Mouse (Mus musculus) liver (tissue): ENCODE data around the gene Lsm10.

ENCODE experiments used
- DNase-seq: peaks from one replicate; pipeline ENCODE4 v3.0.0-alpha.2; 2020; ENCODE audit warnings: mixed read lengths

Gene Lsm10

DNA sequence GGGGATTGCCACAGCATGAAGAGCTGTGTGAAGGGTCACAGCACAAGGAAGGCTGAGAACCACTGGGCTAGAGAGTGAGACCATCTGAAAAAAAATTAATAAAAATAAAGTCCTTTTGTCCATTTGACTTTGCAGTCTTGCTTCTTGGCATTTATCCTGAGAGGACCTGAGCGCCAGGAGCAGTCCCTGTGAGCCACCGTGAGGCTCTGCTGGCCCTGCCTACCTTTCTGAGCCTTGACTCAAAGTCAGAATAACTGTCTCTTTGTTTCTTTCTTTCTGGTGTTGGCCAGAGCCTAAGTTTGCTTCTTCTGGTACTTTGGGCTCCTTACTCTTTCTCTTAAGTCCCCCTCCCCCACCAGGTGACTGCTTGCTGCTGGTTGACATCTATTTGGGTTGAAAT is 24.1 kb downstream of the Lsm10 start:
- DNase-seq: no peak

DNA sequence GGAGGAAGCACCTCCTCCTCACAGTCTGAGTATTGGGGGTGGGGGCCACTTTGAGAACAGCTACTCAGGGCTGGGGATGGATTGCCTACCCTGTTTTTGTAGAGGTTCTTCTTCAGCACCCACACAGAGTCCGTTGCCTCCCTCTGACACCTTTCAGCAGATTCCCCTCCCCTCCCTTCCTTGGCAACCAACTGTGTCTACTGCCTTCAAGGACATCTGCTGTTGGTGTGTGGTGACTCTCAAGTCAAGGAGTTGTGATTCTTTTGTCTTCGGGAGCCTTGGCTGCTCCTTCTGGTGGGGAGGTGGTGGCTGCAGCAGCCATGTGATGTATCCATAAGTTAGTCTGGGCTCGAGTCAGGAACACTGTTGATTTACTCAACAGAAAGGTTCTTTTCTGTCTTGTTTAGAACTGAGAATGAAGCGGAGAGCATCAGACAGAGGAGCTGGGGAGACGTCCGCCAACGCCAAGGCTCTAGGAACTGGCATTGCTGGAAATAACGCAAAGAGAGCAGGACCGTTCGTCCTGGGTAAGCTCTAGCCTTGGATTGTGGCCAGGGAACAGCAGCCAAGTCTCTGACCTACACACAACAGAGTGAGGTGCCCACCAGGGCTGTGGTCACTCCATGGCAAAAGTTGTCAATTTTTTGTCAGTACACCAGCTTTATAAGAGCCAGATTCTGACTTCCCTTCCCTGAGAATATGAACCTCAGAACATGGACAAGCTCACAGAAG is 27.1 kb downstream of the Lsm10 start:
- no peak for DNase-seq

- DNase-seq: peak; percentile 36
These were observed 34.1 kb downstream of the Lsm10 start for GRCm38 (mm10) chr4:126130502-126130901.

- DNase-seq: no peak
These were observed 35.1 kb downstream of the Lsm10 start for GRCm38 (mm10) chr4:126131290-126132121.

GRCm38 (mm10) chr4:126132636-126133264 is 36.3 kb downstream of the Lsm10 start:
- DNase-seq: no peak

GRCm38 (mm10) chr4:126134236-126134635 is 37.8 kb downstream of the Lsm10 start:
- DNase-seq: no peak

GRCm38 (mm10) chr4:126134639-126135038 is 38.2 kb downstream of the Lsm10 start:
- no peak for DNase-seq

DNA sequence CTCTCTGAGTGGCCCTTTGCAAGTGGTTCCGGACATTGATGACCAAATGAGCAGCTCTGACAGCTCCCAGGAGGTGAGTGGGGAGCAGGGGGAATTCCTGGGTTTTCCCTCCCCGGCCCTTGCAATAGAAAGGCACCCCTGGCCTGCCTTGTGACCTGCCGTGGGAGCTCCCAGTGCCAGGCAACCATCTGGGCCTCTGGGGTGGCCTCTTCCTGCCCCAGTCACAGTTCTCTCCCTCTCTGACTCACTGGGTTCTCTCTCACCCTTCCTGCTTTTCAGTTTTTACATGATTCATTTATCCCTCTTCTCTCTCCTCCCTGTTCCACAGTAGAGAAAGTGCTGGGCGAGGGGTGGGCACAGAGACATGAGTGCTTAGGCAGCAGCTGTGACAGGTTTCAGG is 41.4 kb downstream of the Lsm10 start:
- no peak for DNase-seq

GRCm38 (mm10) chr4:126141021-126141420 is 44.6 kb downstream of the Lsm10 start:
- DNase-seq: peak; percentile 7

GRCm38 (mm10) chr4:126145396-126145795 is 49.0 kb downstream of the Lsm10 start:
- no peak for DNase-seq

- no peak for DNase-seq
These were observed 50.6 kb downstream of the Lsm10 start for GRCm38 (mm10) chr4:126146974-126147532.

DNA sequence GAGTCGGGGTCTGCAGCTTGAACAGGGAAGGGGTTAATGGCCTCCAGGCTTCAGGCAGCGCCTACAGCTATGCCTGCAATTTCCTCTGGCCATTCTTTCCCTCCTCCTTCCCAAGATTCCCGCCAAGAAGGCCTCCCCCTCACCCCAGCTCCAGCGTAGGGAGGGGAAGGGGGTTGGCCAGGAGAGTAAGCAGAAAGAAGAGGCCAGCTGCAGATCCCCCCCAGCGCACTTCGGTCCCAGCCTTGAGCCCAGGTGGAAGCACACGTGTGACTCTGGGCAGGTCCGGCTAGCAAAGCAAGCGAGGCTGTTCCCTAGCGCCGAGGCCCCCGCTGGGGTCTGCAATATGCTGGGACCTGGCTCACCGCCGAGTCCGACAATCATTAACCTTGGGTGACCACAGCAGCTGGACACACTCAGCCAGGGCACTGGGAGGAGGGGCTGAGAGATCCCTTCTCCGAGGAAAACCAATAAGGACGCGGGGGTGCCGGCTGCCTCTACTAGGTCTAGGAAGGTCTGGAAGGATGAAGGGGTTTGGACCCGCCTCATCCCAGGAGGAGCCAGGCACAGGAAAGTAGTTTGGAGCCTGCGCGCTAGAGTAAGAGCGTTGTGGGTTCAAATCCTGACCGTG is 51.2 kb downstream of the Lsm10 start, which contains the start of gene Eva1b:
Gene Eva1b (plus strand): TSS at position 212 of the 628 bp plus-strand sequence.
- DNase-seq: peak; percentile 73
